Mouse (Mus musculus) stomach, adult 2 months (tissue): ENCODE measurements around the gene Zfp964. TPM values are rescaled to one million over a fixed set of nuclear protein-coding genes. Genes with fewer than 3 reads are reported as not detected.

Experiments
- polyA plus RNA-seq: library from polyadenylated mRNA; depleted of rRNA; stranded (reverse); fragments of >200 nt; gene quantifications from 2 replicates; pipeline ENCODE4 v1.2.3, GENCODE M21; 2012; rRNA removed

Zfp964 gene
- polyA plus RNA-seq, result 0.06 and 0.08 TPM in 2 replicates

GRCm38 (mm10) chr8:69654358-69654981, at the start of gene Zfp964:
TSS of gene Zfp964 (plus strand) at chr8:69654479.

GRCm38 (mm10) chr8:69625095-69625789, 29.0 kb upstream of the Zfp964 start, which contains the start of gene Zfp868:
TSS of gene Zfp868 (minus strand) at chr8:69625548.

GRCm38 (mm10) chr8:69710624-69711023, 56.3 kb downstream of the Zfp964 start, which contains the start of gene Zfp869:
TSS of gene Zfp869 (minus strand) at chr8:69710724.

Other genes with a start within 250 kb of the Zfp964 start
- not detected in 2 replicates for gene Gm9495, start 200.9 kb upstream of the Zfp964 start, polyA plus RNA-seq
- not detected in 2 replicates for gene Gm7697, start 131.5 kb upstream of the Zfp964 start, polyA plus RNA-seq
- gene Zfp868, start 28.9 kb upstream of the Zfp964 start, polyA plus RNA-seq, result 1.1 and 1.8 TPM in 2 replicates
- 0.12 and 0.14 TPM in 2 replicates for gene Zfp869, start 56.2 kb downstream of the Zfp964 start, polyA plus RNA-seq
- gene Zfp963, start 95.5 kb downstream of the Zfp964 start, polyA plus RNA-seq, result 0.19 and 0.43 TPM in 2 replicates
- gene Gm20422, start 120.4 kb downstream of the Zfp964 start, polyA plus RNA-seq, result 0.19 TPM in 1 of 2 replicates, not detected in the other
- gene Atp13a1, start 136.7 kb downstream of the Zfp964 start, polyA plus RNA-seq, result 44.2 and 48.8 TPM in 2 replicates
- 0.99 and 1.7 TPM in 2 replicates for gene Zfp866, start 136.7 kb downstream of the Zfp964 start, polyA plus RNA-seq
- gene Gmip, start 154.2 kb downstream of the Zfp964 start, polyA plus RNA-seq, result 23.4 and 25.5 TPM in 2 replicates
- 2.4 and 3.4 TPM in 2 replicates for gene Lpar2, start 167.9 kb downstream of the Zfp964 start, polyA plus RNA-seq
- 2.4 and 5.1 TPM in 2 replicates for gene Pbx4, start 178.0 kb downstream of the Zfp964 start, polyA plus RNA-seq
- gene Cilp2, start 233.2 kb downstream of the Zfp964 start, polyA plus RNA-seq, result 0.17 and 0.34 TPM in 2 replicates
- gene Tssk6, start 247.7 kb downstream of the Zfp964 start, polyA plus RNA-seq, result 0.88 and 1.7 TPM in 2 replicates
- gene Ndufa13, start 248.1 kb downstream of the Zfp964 start, polyA plus RNA-seq, result 58.7 and 79.5 TPM in 2 replicates
- gene Yjefn3, start 248.2 kb downstream of the Zfp964 start, polyA plus RNA-seq, result 1.7 and 2.6 TPM in 2 replicates